Mouse (Mus musculus) ES-E14 (cell line): ENCODE data around the gene Cfap36.
A peak's percentile ranks its signal among the peaks of the same experiment; 100 is the strongest.

Experiments used
- CHD2 ChIP-seq: IDR thresholded peaks from 2 replicates; pipeline ENCODE4 v1.6.1; 2014; ENCODE audit warnings: mild to moderate bottlenecking, low read depth, low read length, inconsistent platforms
- HCFC1 ChIP-seq: IDR thresholded peaks from 2 replicates; pipeline ENCODE4 v1.6.1; 2012; ENCODE audit warnings: low read length, inconsistent platforms, borderline replicate concordance; ENCODE audit not compliant: insufficient read depth
- MAFK ChIP-seq: IDR thresholded peaks from 2 replicates; pipeline ENCODE4 v1.6.1; 2014; ENCODE audit warnings: mild to moderate bottlenecking, low read depth, low read length, inconsistent platforms; ENCODE audit not compliant: insufficient read depth
- ZNF384 ChIP-seq: IDR thresholded peaks from 2 replicates; pipeline ENCODE4 v1.6.1; 2012; ENCODE audit warnings: low read depth, low read length, inconsistent platforms

DNA sequence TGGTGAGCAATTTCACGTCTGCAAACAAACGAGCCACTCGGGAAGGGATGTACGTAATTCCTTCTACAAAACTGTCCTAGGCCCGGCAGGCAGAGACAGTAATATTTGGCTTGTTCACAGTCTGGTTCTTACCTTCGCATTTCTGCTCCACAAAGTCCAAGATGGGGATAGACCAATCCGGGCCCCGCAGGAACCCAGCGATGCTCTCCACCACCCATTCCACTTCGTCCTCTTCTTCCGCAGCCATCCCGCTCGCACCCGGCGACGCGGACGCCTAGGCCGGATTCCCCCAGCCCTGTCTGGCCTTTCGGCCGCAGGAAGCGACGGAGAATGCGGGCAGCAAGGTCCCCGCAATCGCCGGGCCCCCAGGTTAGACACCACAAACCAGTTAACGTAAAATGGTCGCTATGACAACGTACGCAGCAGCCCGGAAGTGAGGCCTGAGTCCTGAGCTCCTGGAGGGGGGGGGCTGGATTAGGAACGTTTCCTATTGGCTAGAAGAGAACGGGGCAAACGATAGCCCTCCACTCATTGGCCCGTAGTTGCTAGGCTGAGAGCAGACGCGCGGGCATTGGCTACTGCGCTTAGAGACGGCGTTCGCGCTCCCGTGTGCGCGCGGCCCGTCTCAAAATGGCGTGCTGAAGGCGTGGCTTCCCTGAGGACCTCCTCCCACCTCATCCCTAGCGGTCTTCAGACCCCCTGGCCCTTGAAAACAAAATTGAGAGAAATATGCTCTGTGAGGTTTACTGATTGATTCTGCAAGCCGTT, at the start of gene Cfap36:
- TF ChIP-seq CHD2 (peak; percentile 77; the same call in 1 of the 2 replicates), MAFK (no peak), ZNF384 (no peak), HCFC1 (0 out of 2 replicates have a peak, but pooled peaks have one; percentile 18)
